Mouse (Mus musculus): ENCODE data around the gene Krtap5-2. TPM values are rescaled to one million over a fixed set of nuclear protein-coding genes. Genes with fewer than 3 reads are reported as not detected.

Gene Krtap5-2
- polyA plus RNA-seq, 1 experiment from 2014 or later: not detected

- WGBS: 58% methylated on average over 4 of the region's 4 CpGs
- H3K9ac ChIP-seq: no peak overlapping the region
Measured at GRCm38 (mm10) chr7:142134206-142134995, 41.4 kb downstream of the Krtap5-2 start.

GRCm38 (mm10) chr7:142128843-142129242 lies 47.0 kb downstream of the Krtap5-2 start:
- WGBS: 56% methylated on average over 4 of the region's 4 CpGs
- Histone ChIP-seq H3K27ac (no peak overlapping the region), H3K27me3 (0 out of 2 replicates have a peak, but pooled peaks cover under 1% of the 10 kb centered on the region), H3K36me3 (no peaks in the 10 kb centered on the region), H3K4me2 (no peak overlapping the region), H3K9me3 (no peaks in the 10 kb centered on the region), H3K4me1 (no peaks in the 10 kb centered on the region), H3K9ac (no peak overlapping the region), H3K4me3 (no peak overlapping the region)
- ATAC-seq (ENCODE audit: insufficient number of reproducible peaks, low FRiP score, low TSS enrichment, low read depth): no peak

More at GRCm38 (mm10) chr7:142134206-142134995, 41.4 kb downstream of the Krtap5-2 start:
- Histone ChIP-seq H3K4me1 (no peaks in the 10 kb centered on the region), H3K27me3 (0 out of 2 replicates have a peak, but pooled peaks cover 6% of the 10 kb centered on the region), H3K4me2 (no peak overlapping the region), H3K4me3 (no peak overlapping the region), H3K27ac (no peak overlapping the region), H3K36me3 (no peaks in the 10 kb centered on the region), H3K9me3 (no peaks in the 10 kb centered on the region)
- ATAC-seq (ENCODE audit: insufficient number of reproducible peaks, low FRiP score, low TSS enrichment, low read depth): no peak

Other genes starting within 250 kb of the Krtap5-2 start
- 0.55 and 0.95 TPM in 2 replicates for gene Brsk2, start 226.3 kb downstream of the Krtap5-2 start, polyA plus RNA-seq (2015; fragmentation: Nextera tagmentation; extraction: Ambion mirVana)
- 78.2 and 82.2 TPM in 2 replicates for gene Mob2, start 114.9 kb downstream of the Krtap5-2 start, polyA plus RNA-seq (2015; fragmentation: Nextera tagmentation; extraction: Ambion mirVana)
- gene Dusp8, start 80.2 kb downstream of the Krtap5-2 start, polyA plus RNA-seq (2015; fragmentation: Nextera tagmentation; extraction: Ambion mirVana): 5.5 and 6.9 TPM in 2 replicates
- gene Gm45618, start 55.3 kb downstream of the Krtap5-2 start, polyA plus RNA-seq (2015; fragmentation: Nextera tagmentation; extraction: Ambion mirVana): not detected in 2 replicates
- not detected in 2 replicates for gene Gm39115, start 40.0 kb downstream of the Krtap5-2 start, polyA plus RNA-seq (2015; fragmentation: Nextera tagmentation; extraction: Ambion mirVana)
- gene Gm45337, start 31.4 kb downstream of the Krtap5-2 start, polyA plus RNA-seq (2015; fragmentation: Nextera tagmentation; extraction: Ambion mirVana): not detected in 2 replicates
- not detected in 2 replicates for gene Gm29735, start 18.9 kb downstream of the Krtap5-2 start, polyA plus RNA-seq (2015; fragmentation: Nextera tagmentation; extraction: Ambion mirVana)
- not detected in 2 replicates for gene Gm4553, start 10.3 kb downstream of the Krtap5-2 start, polyA plus RNA-seq (2015; fragmentation: Nextera tagmentation; extraction: Ambion mirVana)
- not detected in 2 replicates for gene Gm10153, start 14.4 kb upstream of the Krtap5-2 start, polyA plus RNA-seq (2015; fragmentation: Nextera tagmentation; extraction: Ambion mirVana)
- not detected in 2 replicates for gene Krtap5-3, start 25.4 kb upstream of the Krtap5-2 start, polyA plus RNA-seq (2015; fragmentation: Nextera tagmentation; extraction: Ambion mirVana)
- not detected in 2 replicates for gene Gm7579, start 35.9 kb upstream of the Krtap5-2 start, polyA plus RNA-seq (2015; fragmentation: Nextera tagmentation; extraction: Ambion mirVana)
- gene Krtap5-5, start 54.0 kb upstream of the Krtap5-2 start, polyA plus RNA-seq (2015; fragmentation: Nextera tagmentation; extraction: Ambion mirVana): not detected in 2 replicates
- gene Gm40460, start 65.1 kb upstream of the Krtap5-2 start, polyA plus RNA-seq (2015; fragmentation: Nextera tagmentation; extraction: Ambion mirVana): not detected in 2 replicates
- gene Gm2431, start 82.3 kb upstream of the Krtap5-2 start, polyA plus RNA-seq (2015; fragmentation: Nextera tagmentation; extraction: Ambion mirVana): not detected in 2 replicates
- not detected in 2 replicates for gene Gm4559, start 98.4 kb upstream of the Krtap5-2 start, polyA plus RNA-seq (2015; fragmentation: Nextera tagmentation; extraction: Ambion mirVana)
- not detected in 2 replicates for gene Krtap5-1, start 121.1 kb upstream of the Krtap5-2 start, polyA plus RNA-seq (2015; fragmentation: Nextera tagmentation; extraction: Ambion mirVana)
- not detected in 2 replicates for gene Krtap5-4, start 127.5 kb upstream of the Krtap5-2 start, polyA plus RNA-seq (2015; fragmentation: Nextera tagmentation; extraction: Ambion mirVana)
- 4.0 and 4.6 TPM in 2 replicates for gene Ifitm10, start 197.7 kb upstream of the Krtap5-2 start, polyA plus RNA-seq (2015; fragmentation: Nextera tagmentation; extraction: Ambion mirVana)
- gene Gm49369, start 206.7 kb upstream of the Krtap5-2 start, polyA plus RNA-seq (2015; fragmentation: Nextera tagmentation; extraction: Ambion mirVana): not detected in 2 replicates
- gene Ctsd, start 212.0 kb upstream of the Krtap5-2 start, polyA plus RNA-seq (2015; fragmentation: Nextera tagmentation; extraction: Ambion mirVana): 392 and 426 TPM in 2 replicates